Mouse (Mus musculus) CD4-positive naive resting alpha-beta T cell, adult 76 days (primary cell): ENCODE data around the gene Olfr1277. TPM values are rescaled to one million over a fixed set of nuclear protein-coding genes. Genes with fewer than 3 reads are reported as not detected.

ENCODE experiments used
- total RNA-seq: library from RNA; stranded (reverse); gene quantifications from one replicate; pipeline ENCODE4 v1.2.4, GENCODE M21; 2023

The Olfr1277 gene
- not detected for total RNA-seq

GRCm38 (mm10) chr2:111274006-111274405 is at the start of gene Olfr1277:
Gene Olfr1277, minus strand, starts transcription at chr2:111274106.

DNA sequence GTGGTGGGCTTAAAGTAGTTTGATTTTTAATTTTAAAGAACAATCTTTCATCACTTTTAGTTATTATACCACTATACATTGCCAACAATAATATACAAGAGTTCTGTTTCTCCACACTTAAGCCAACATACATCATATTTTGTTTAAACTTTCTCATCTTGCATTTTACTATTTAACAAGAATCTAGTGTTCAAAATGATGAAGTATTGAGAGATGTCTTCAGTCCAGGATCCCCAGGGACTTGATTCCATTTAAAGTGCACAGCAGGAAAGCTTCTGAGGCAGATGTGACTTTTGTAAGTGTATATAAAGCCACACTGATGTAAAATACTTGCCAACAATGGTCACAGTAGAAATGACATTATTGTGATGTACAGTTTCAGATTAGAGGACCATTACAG is 39.8 kb upstream of the Olfr1277 start, which contains the start of gene Olfr1280:
TSS of gene Olfr1280 (plus strand) at position 301 of the 400 bp plus-strand sequence.

GRCm38 (mm10) chr2:111300374-111300773 is 26.5 kb upstream of the Olfr1277 start, which contains the start of gene Olfr1279:
Gene Olfr1279, plus strand, starts transcription at chr2:111300635.

GRCm38 (mm10) chr2:111289836-111290235 is 15.9 kb upstream of the Olfr1277 start, which contains the start of gene Olfr1278:
Gene Olfr1278, plus strand, starts transcription at chr2:111290136.

GRCm38 (mm10) chr2:111254216-111254615 is 19.7 kb downstream of the Olfr1277 start, which contains the start of gene Olfr1276:
Gene Olfr1276, plus strand, starts transcription at chr2:111254516.

DNA sequence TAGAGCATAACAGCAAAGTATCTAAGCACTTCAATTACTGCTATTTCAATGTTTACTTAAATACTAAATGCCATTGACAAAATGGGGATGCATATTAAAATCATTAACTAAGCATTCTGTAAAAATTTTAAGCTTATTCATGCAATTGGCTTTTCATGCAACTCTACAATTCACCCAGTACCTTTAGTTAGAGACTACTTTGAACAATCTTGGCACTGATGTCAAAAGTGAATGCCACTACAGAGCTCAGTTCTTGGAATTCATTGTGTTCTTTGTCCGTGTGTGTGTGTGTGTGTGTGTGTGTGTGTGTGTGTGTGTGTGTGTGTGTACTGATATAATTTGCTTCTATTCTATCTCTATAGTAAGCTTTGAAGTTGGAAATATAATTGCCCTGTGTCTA is 38.7 kb downstream of the Olfr1277 start, which contains the start of gene Olfr1275:
TSS of gene Olfr1275 (minus strand) at position 101 of the 400 bp plus-strand sequence.

GRCm38 (mm10) chr2:111229502-111229901 is 44.4 kb downstream of the Olfr1277 start, which contains the start of gene 4930430A15Rik:
Gene 4930430A15Rik, minus strand, starts transcription at chr2:111229602.

Other genes starting within 250 kb of the Olfr1277 start
- gene Gm13941, start 168.1 kb downstream of the Olfr1277 start, total RNA-seq = not detected
- gene Gm15130, start 121.2 kb downstream of the Olfr1277 start, total RNA-seq = not detected
- not detected for gene 4930430A15Rik, start 44.5 kb downstream of the Olfr1277 start, total RNA-seq
- gene Olfr1275, start 38.8 kb downstream of the Olfr1277 start, total RNA-seq = not detected
- gene Olfr1276, start 19.6 kb downstream of the Olfr1277 start, total RNA-seq = not detected
- gene Olfr1278, start 16.0 kb upstream of the Olfr1277 start, total RNA-seq = not detected
- not detected for gene Olfr1279, start 26.5 kb upstream of the Olfr1277 start, total RNA-seq
- not detected for gene Olfr1280, start 39.9 kb upstream of the Olfr1277 start, total RNA-seq
- gene Olfr1281, start 52.4 kb upstream of the Olfr1277 start, total RNA-seq = not detected
- not detected for gene Olfr1282, start 62.0 kb upstream of the Olfr1277 start, total RNA-seq
- not detected for gene Olfr1283, start 92.7 kb upstream of the Olfr1277 start, total RNA-seq
- gene Olfr1284, start 101.4 kb upstream of the Olfr1277 start, total RNA-seq = not detected
- not detected for gene Olfr1286, start 149.0 kb upstream of the Olfr1277 start, total RNA-seq
- gene Olfr1287, start 175.0 kb upstream of the Olfr1277 start, total RNA-seq = not detected
- not detected for gene Olfr1288, start 200.0 kb upstream of the Olfr1277 start, total RNA-seq
- gene Olfr1289, start 206.7 kb upstream of the Olfr1277 start, total RNA-seq = not detected
- not detected for gene Olfr1290, start 219.7 kb upstream of the Olfr1277 start, total RNA-seq
- not detected for gene Olfr1291-ps1, start 223.1 kb upstream of the Olfr1277 start, total RNA-seq